Mouse (Mus musculus): ENCODE results near the gene Slc30a1. TPM values are rescaled to one million over a fixed set of nuclear protein-coding genes. Genes with fewer than 3 reads are reported as not detected.

The Slc30a1 gene
- polyA plus RNA-seq, 1 experiment, result 22.9 TPM

- no peaks in the 10 kb centered on the region for H3K36me3 ChIP-seq (replicated peaks; ENCODE audit: low read length)
- H3K4me3 ChIP-seq (replicated peaks), result no peak overlapping the region
- peaks cover 18% of the 10 kb centered on the region for H3K9me3 ChIP-seq
- H3K27me3 ChIP-seq (replicated peaks), result peaks cover 82% of the 10 kb centered on the region
- TF ChIP-seq FLI1 (IDR thresholded peaks at IDR 0.05; ENCODE audit: low read length), result no peak
- TF ChIP-seq GATA1 (IDR thresholded peaks at IDR 0.05; ENCODE audit: borderline replicate concordance, low read length), result no peak
- H3K4me1 ChIP-seq, result peaks cover 36% of the 10 kb centered on the region
Observed at GRCm38 (mm10) chr1:191952733-191953335, 46.3 kb downstream of the Slc30a1 start.

- TF ChIP-seq FLI1 (IDR thresholded peaks at IDR 0.05; ENCODE audit: low read length) (no peak), GATA1 (IDR thresholded peaks at IDR 0.05; ENCODE audit: borderline replicate concordance, low read length) (no peak)
- Histone ChIP-seq H3K4me1 (peaks cover 43% of the 10 kb centered on the region), H3K4me3 (replicated peaks) (no peak overlapping the region), H3K27me3 (replicated peaks) (peaks cover 90% of the 10 kb centered on the region), H3K9me3 (peaks cover 18% of the 10 kb centered on the region), H3K36me3 (replicated peaks; ENCODE audit: low read length) (no peaks in the 10 kb centered on the region)
Observed at GRCm38 (mm10) chr1:191955101-191955500, 48.5 kb downstream of the Slc30a1 start.

GRCm38 (mm10) chr1:191956261-191956660 is 49.7 kb downstream of the Slc30a1 start:
- peak overlapping the region; percentile 78 for H3K4me3 ChIP-seq (replicated peaks)

GRCm38 (mm10) chr1:191956871-191957270 is 50.3 kb downstream of the Slc30a1 start:
- Histone ChIP-seq H3K27me3 (replicated peaks) (peaks cover 94% of the 10 kb centered on the region), H3K4me1 (peaks cover 53% of the 10 kb centered on the region), H3K9me3 (peaks cover 14% of the 10 kb centered on the region), H3K4me3 (replicated peaks) (peak overlapping the region; percentile 78), H3K36me3 (replicated peaks; ENCODE audit: low read length) (no peaks in the 10 kb centered on the region)
- TF ChIP-seq GATA1 (IDR thresholded peaks at IDR 0.05; ENCODE audit: borderline replicate concordance, low read length) (no peak), FLI1 (IDR thresholded peaks at IDR 0.05; ENCODE audit: low read length) (no peak)

More at GRCm38 (mm10) chr1:191956261-191956660, 49.7 kb downstream of the Slc30a1 start:
- Histone ChIP-seq H3K9me3 (peaks cover 18% of the 10 kb centered on the region), H3K36me3 (replicated peaks; ENCODE audit: low read length) (no peaks in the 10 kb centered on the region), H3K27me3 (replicated peaks) (peaks cover 92% of the 10 kb centered on the region), H3K4me1 (peaks cover 48% of the 10 kb centered on the region)
- no peak for TF ChIP-seq FLI1 (IDR thresholded peaks at IDR 0.05; ENCODE audit: low read length)

- Histone ChIP-seq H3K36me3 (replicated peaks; ENCODE audit: low read length) (no peaks in the 10 kb centered on the region), H3K4me3 (replicated peaks) (no peak overlapping the region), H3K27me3 (replicated peaks) (peaks cover 92% of the 10 kb centered on the region), H3K9me3 (peaks cover 10% of the 10 kb centered on the region), H3K4me1 (peaks cover 53% of the 10 kb centered on the region)
- TF ChIP-seq FLI1 (IDR thresholded peaks at IDR 0.05; ENCODE audit: low read length), result no peak
- TF ChIP-seq GATA1 (IDR thresholded peaks at IDR 0.05; ENCODE audit: borderline replicate concordance, low read length), result no peak
Observed at GRCm38 (mm10) chr1:191957321-191957720, 50.8 kb downstream of the Slc30a1 start.

- peaks cover 69% of the 10 kb centered on the region for H3K27me3 ChIP-seq (replicated peaks)
- H3K36me3 ChIP-seq (replicated peaks; ENCODE audit: low read length), result no peaks in the 10 kb centered on the region
- no peak overlapping the region for H3K4me3 ChIP-seq (replicated peaks)
- peaks cover 59% of the 10 kb centered on the region for H3K4me1 ChIP-seq
- no peaks in the 10 kb centered on the region for H3K9me3 ChIP-seq
- TF ChIP-seq GATA1 (IDR thresholded peaks at IDR 0.05; ENCODE audit: borderline replicate concordance, low read length), result no peak
- TF ChIP-seq FLI1 (IDR thresholded peaks at IDR 0.05; ENCODE audit: low read length), result no peak
Observed at GRCm38 (mm10) chr1:191960946-191961345, 54.4 kb downstream of the Slc30a1 start.

Other genes starting within 250 kb of the Slc30a1 start
- gene Lpgat1, start 188.9 kb upstream of the Slc30a1 start, polyA plus RNA-seq (2012; ENCODE audit: insufficient read depth, low replicate concordance), result 1.9 TPM in 1 of 2 replicates, not detected in the other
- gene Nek2, start 85.3 kb upstream of the Slc30a1 start, polyA plus RNA-seq (2012; ENCODE audit: insufficient read depth, low replicate concordance), result 1.6 and 1.7 TPM in 2 replicates
- 0.88 and 1.3 TPM in 2 replicates for gene Rd3, start 70.6 kb downstream of the Slc30a1 start, polyA plus RNA-seq (2012; ENCODE audit: insufficient read depth, low replicate concordance)
- gene Traf5, start 185.8 kb downstream of the Slc30a1 start, polyA plus RNA-seq (2012; ENCODE audit: insufficient read depth, low replicate concordance), result 3.8 and 8.2 TPM in 2 replicates
- gene Rcor3, start 231.3 kb downstream of the Slc30a1 start, polyA plus RNA-seq (2012; ENCODE audit: insufficient read depth, low replicate concordance), result 6.0 and 15.6 TPM in 2 replicates